Mouse (Mus musculus) spleen, adult 2 months (tissue): ENCODE results near the gene Fam169b.

Experiments
- CTCF ChIP-seq: fragments of 200-500 bp; IDR thresholded peaks from 2 replicates; pipeline ENCODE4 v1.5.1; 2011; ENCODE audit warnings: mild to moderate bottlenecking, inconsistent platforms; ENCODE audit not compliant: insufficient read depth, insufficient read length, insufficient replicate concordance; ENCODE audit errors: extremely low read depth
- POLR2A ChIP-seq: fragments of 200-500 bp; IDR thresholded peaks from 2 replicates; pipeline ENCODE4 v1.6.1; 2011; ENCODE audit warnings: low read depth, low read length, inconsistent platforms

DNA sequence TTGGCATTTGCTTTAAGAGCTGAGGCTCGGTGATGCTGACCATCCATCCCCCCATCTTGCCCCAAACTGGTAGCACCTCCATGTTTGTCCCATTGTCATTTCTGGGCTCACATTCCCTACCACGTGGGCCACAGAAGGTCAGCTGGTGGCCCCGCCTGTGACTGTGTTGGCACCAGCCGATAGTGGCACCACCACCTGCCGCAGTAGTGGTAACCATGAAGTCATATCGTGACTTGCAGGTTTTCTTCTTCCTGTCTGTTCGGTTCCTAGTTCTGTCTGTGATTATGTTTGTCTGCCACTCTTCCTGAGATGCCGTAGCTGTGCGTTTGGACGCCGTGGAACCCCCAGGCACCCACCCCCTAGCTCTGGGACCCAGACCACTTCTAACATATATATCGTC is 95.3 kb downstream of the Fam169b start:
- TF ChIP-seq POLR2A (no peak), CTCF (no peak)
